Mouse (Mus musculus) cerebellum, adult 9-10 months (tissue): ENCODE results near the gene Cnst.

Experiments used
- DNase-seq: peaks from one replicate; pipeline ENCODE4 v3.0.0; 2022

Gene Cnst

GRCm38 (mm10) chr1:179649324-179649723, 103.2 kb downstream of the Cnst start:
- no peak for DNase-seq

- no peak for DNase-seq
These were observed 104.1 kb downstream of the Cnst start for GRCm38 (mm10) chr1:179650284-179650683.

- DNase-seq: no peak
These were observed 105.1 kb downstream of the Cnst start for GRCm38 (mm10) chr1:179651224-179651623.

GRCm38 (mm10) chr1:179663065-179663464, 116.9 kb downstream of the Cnst start:
- no peak for DNase-seq

GRCm38 (mm10) chr1:179664309-179664930, 118.2 kb downstream of the Cnst start:
- no peak for DNase-seq

- no peak for DNase-seq
These were observed 120.8 kb downstream of the Cnst start for GRCm38 (mm10) chr1:179666971-179667370.

- DNase-seq: no peak
These were observed 121.3 kb downstream of the Cnst start for GRCm38 (mm10) chr1:179667450-179667849.

- DNase-seq: peak; percentile 81
These were observed 122.0 kb downstream of the Cnst start, which contains the start of gene Sccpdh for GRCm38 (mm10) chr1:179668013-179668805. Gene Sccpdh, plus strand, starts transcription at chr1:179668210.

- DNase-seq: no peak
These were observed 122.8 kb downstream of the Cnst start for GRCm38 (mm10) chr1:179668836-179669537.

- no peak for DNase-seq
These were observed 128.2 kb downstream of the Cnst start for GRCm38 (mm10) chr1:179674355-179674754.

- no peak for DNase-seq
These were observed 130.9 kb downstream of the Cnst start for GRCm38 (mm10) chr1:179677031-179677430.
